ENCODE assay signal across 9 mouse cellular contexts in genomic region chr5:121068821-121069220, GRCm38 (mm10). TPM values are rescaled to one million over a fixed set of nuclear protein-coding genes. Genes with fewer than 3 reads are reported as not detected.
A peak's percentile ranks its signal among the peaks of the same experiment; 100 is the strongest.
DNase-seq lines count a peak whose midpoint lies in the region; ATAC-seq and TF ChIP-seq lines count a peak whose summit lies in the region.
"Had no signal": no experiment of that assay in that cellular context is flagged by ENCODE, and none has a peak within 500 bp of the region (broad histone marks: within the 10 kb centered on the region; RNA-seq: fewer than 3 reads in every experiment).

No protein-coding gene starts in this region.

- no peak overlapping the region for H3K9ac ChIP-seq in liver, embryonic 12.5 days
- H3K9ac ChIP-seq in embryonic facial prominence, embryonic 14.5 days (ENCODE audit: low read depth, low read length): no peak overlapping the region
- no peak overlapping the region for H3K9ac ChIP-seq in limb, embryonic 14.5 days (ENCODE audit: low read depth, low read length, severe bottlenecking)

- no peaks in the 10 kb centered on the region for H3K36me3 ChIP-seq in liver, embryonic 12.5 days
- H3K36me3 ChIP-seq in embryonic facial prominence, embryonic 14.5 days (ENCODE audit: control insufficient read depth, insufficient read depth, low read length): no peaks in the 10 kb centered on the region
- H3K36me3 ChIP-seq in limb, embryonic 14.5 days (ENCODE audit: control insufficient read depth, insufficient read depth, low read length): no peaks in the 10 kb centered on the region

- ATAC-seq in liver, embryonic 12.5 days: no peak
- ATAC-seq in embryonic facial prominence, embryonic 14.5 days (ENCODE audit: low read depth): no peak
- ATAC-seq in limb, embryonic 14.5 days (ENCODE audit: low FRiP score, low read depth): no peak
- no peak for ATAC-seq in activated CD4-positive, CD25-positive, alpha-beta regulatory T cell, adult 4 months
- no peak for ATAC-seq in frontal cortex, adult (ENCODE audit: low TSS enrichment)

- WGBS in liver, embryonic 12.5 days (ENCODE audit: insufficient replicate concordance): 6% methylated on average over 11 of the region's 11 CpGs
- 2% methylated on average over 11 of the region's 11 CpGs for WGBS in embryonic facial prominence, embryonic 14.5 days
- 7% methylated on average over 11 of the region's 11 CpGs for WGBS in limb, embryonic 14.5 days

- no peak for TF ChIP-seq POLR2A in limb, embryonic 14.5 days (IDR thresholded peaks at IDR 0.05; ENCODE audit: borderline replicate concordance, extremely low read depth, insufficient read depth, insufficient read length)

- H3K27ac ChIP-seq in liver, embryonic 12.5 days: no peak overlapping the region
- H3K27ac ChIP-seq in embryonic facial prominence, embryonic 14.5 days (replicated peaks; ENCODE audit: low read depth, low read length): no peak overlapping the region
- H3K27ac ChIP-seq in limb, embryonic 14.5 days (replicated peaks; ENCODE audit: low read depth, low read length): no peak overlapping the region
- no peak overlapping the region for H3K27ac ChIP-seq in layer of hippocampus, adult 2 months

- no peaks in the 10 kb centered on the region for H3K4me1 ChIP-seq in liver, embryonic 12.5 days
- no peaks in the 10 kb centered on the region for H3K4me1 ChIP-seq in embryonic facial prominence, embryonic 14.5 days (ENCODE audit: control insufficient read depth, insufficient read depth, low read length)
- H3K4me1 ChIP-seq in limb, embryonic 14.5 days (ENCODE audit: control insufficient read depth, insufficient read depth, low read length): no peaks in the 10 kb centered on the region

- no peaks in the 10 kb centered on the region for H3K27me3 ChIP-seq in liver, embryonic 12.5 days (replicated peaks)
- no peaks in the 10 kb centered on the region for H3K27me3 ChIP-seq in embryonic facial prominence, embryonic 14.5 days (replicated peaks; ENCODE audit: control insufficient read depth, insufficient read depth, low read length)
- H3K27me3 ChIP-seq in limb, embryonic 14.5 days (ENCODE audit: control insufficient read depth, insufficient read depth, low read length): no peaks in the 10 kb centered on the region

- no peak for TF ChIP-seq CTCF in layer of hippocampus, adult 2 months (conservative IDR thresholded peaks at IDR 0.05)

- peak; percentile 13 for DNase-seq in liver
- DNase-seq in adrenal gland, postnatal 36 days: peak; percentile 17 to 37
- DNase-seq in embryonic facial prominence, embryonic 14.5 days (ENCODE audit: low spot score): peak; percentile 39
- DNase-seq in limb, embryonic 14.5 days (ENCODE audit: low spot score): peak; percentile 38
- no peak for DNase-seq in layer of hippocampus, adult 2 months (ENCODE audit: low spot score in 2 of 2)

- no peak overlapping the region for H3K4me3 ChIP-seq in liver, embryonic 12.5 days
- H3K4me3 ChIP-seq in embryonic facial prominence, embryonic 14.5 days (ENCODE audit: low read depth, low read length): no peak overlapping the region
- no peak overlapping the region for H3K4me3 ChIP-seq in limb, embryonic 14.5 days (replicated peaks; ENCODE audit: low read length)
- no peak overlapping the region for H3K4me3 ChIP-seq in layer of hippocampus, adult 2 months

- no peak overlapping the region for H3K4me2 ChIP-seq in liver, embryonic 12.5 days
- H3K4me2 ChIP-seq in embryonic facial prominence, embryonic 14.5 days (ENCODE audit: low read depth, low read length): no peak overlapping the region
- no peak overlapping the region for H3K4me2 ChIP-seq in limb, embryonic 14.5 days (replicated peaks; ENCODE audit: low read depth, low read length, severe bottlenecking)

- H3K9me3 ChIP-seq in liver, embryonic 12.5 days (replicated peaks): no peaks in the 10 kb centered on the region
- H3K9me3 ChIP-seq in embryonic facial prominence, embryonic 14.5 days (ENCODE audit: control insufficient read depth, low read length): no peaks in the 10 kb centered on the region
- H3K9me3 ChIP-seq in limb, embryonic 14.5 days (ENCODE audit: control insufficient read depth, low read length): no peaks in the 10 kb centered on the region

RNA-seq across cellular contexts. Expression of gene Rph3a, which starts 58.9 kb away (rescaled TPM):
- polyA plus RNA-seq in liver, embryonic 12.5 days (2016; fragmentation: Nextera tagmentation; extraction: Ambion mirVana): not detected in 2 replicates
- 1 to 10 TPM; 2.3 to 3.2 TPM for total RNA-seq in adrenal gland, postnatal 36 days (2021)
- polyA plus RNA-seq in embryonic facial prominence, embryonic 14.5 days (2014; fragmentation: Nextera tagmentation; extraction: Ambion mirVana): 1.2 and 1.3 TPM in 2 replicates
- polyA plus RNA-seq in limb, embryonic 14.5 days (2012; rRNA removed): 0.10 and 0.17 TPM in 2 replicates
- not detected in 2 replicates for polyA plus RNA-seq in limb, embryonic 14.5 days (2014; fragmentation: Nextera tagmentation; extraction: Ambion mirVana)
- not detected for polyA plus RNA-seq in activated CD4-positive, CD25-positive, alpha-beta regulatory T cell, adult 4 months (2017; shearing (Covaris generic))
- 100 to 1,000 TPM; 226 to 235 TPM for total RNA-seq in layer of hippocampus, adult 2 months (2021)
- polyA plus RNA-seq: heart, postnatal 0 days had no signal

Comparison
In these comparisons a context has a peak if more than half of its experiments do, and no peak if none do; other contexts are left out.
1. DNase-seq: peak in liver (single experiment), adrenal gland, postnatal 36 days (2 of 2), embryonic facial prominence, embryonic 14.5 days (single experiment) and limb, embryonic 14.5 days (single experiment); none in layer of hippocampus, adult 2 months (0 of 2).